Mouse (Mus musculus) embryo, embryonic 10.5 days (tissue): ENCODE measurements around the gene Ppp3ca.

ENCODE experiments used
- DNase-seq: peaks from one replicate; pipeline ENCODE4 v3.0.0-alpha.2; 2015; ENCODE audit warnings: low spot score

The Ppp3ca gene

GRCm38 (mm10) chr3:136862051-136862837 is 192.3 kb downstream of the Ppp3ca start:
- DNase-seq: no peak

- no peak for DNase-seq
Measured at GRCm38 (mm10) chr3:136863127-136863526, 193.2 kb downstream of the Ppp3ca start.

- DNase-seq: no peak
Measured at GRCm38 (mm10) chr3:136864306-136864705, 194.4 kb downstream of the Ppp3ca start.

GRCm38 (mm10) chr3:136865176-136865859 is 195.4 kb downstream of the Ppp3ca start:
- DNase-seq: no peak

- no peak for DNase-seq
Measured at GRCm38 (mm10) chr3:136866095-136866494, 196.2 kb downstream of the Ppp3ca start.

GRCm38 (mm10) chr3:136866571-136866970 is 196.6 kb downstream of the Ppp3ca start:
- no peak for DNase-seq

- DNase-seq: no peak
Measured at GRCm38 (mm10) chr3:136867366-136867765, 197.4 kb downstream of the Ppp3ca start.

GRCm38 (mm10) chr3:136871772-136872532 is 202.0 kb downstream of the Ppp3ca start:
- DNase-seq: peak; percentile 7

- no peak for DNase-seq
Measured at GRCm38 (mm10) chr3:136872533-136873095, 202.7 kb downstream of the Ppp3ca start.

GRCm38 (mm10) chr3:136873809-136874449 is 204.0 kb downstream of the Ppp3ca start:
- DNase-seq: no peak

- DNase-seq: no peak
Measured at GRCm38 (mm10) chr3:136874566-136874965, 204.6 kb downstream of the Ppp3ca start.

GRCm38 (mm10) chr3:136887741-136888140 is 217.8 kb downstream of the Ppp3ca start:
- no peak for DNase-seq

GRCm38 (mm10) chr3:136892140-136892539 is 222.2 kb downstream of the Ppp3ca start:
- no peak for DNase-seq

GRCm38 (mm10) chr3:136893596-136894402 is 223.9 kb downstream of the Ppp3ca start:
- no peak for DNase-seq

GRCm38 (mm10) chr3:136895498-136895897 is 225.6 kb downstream of the Ppp3ca start:
- no peak for DNase-seq

GRCm38 (mm10) chr3:136896276-136896675 is 226.4 kb downstream of the Ppp3ca start:
- no peak for DNase-seq

GRCm38 (mm10) chr3:136899744-136900143 is 229.8 kb downstream of the Ppp3ca start:
- DNase-seq: no peak

GRCm38 (mm10) chr3:136900986-136901385 is 231.1 kb downstream of the Ppp3ca start:
- DNase-seq: no peak

GRCm38 (mm10) chr3:136902776-136903175 is 232.9 kb downstream of the Ppp3ca start:
- DNase-seq: no peak

- peak; percentile 20 for DNase-seq
Measured at GRCm38 (mm10) chr3:136905577-136905976, 235.7 kb downstream of the Ppp3ca start.

GRCm38 (mm10) chr3:136909534-136909933 is 239.6 kb downstream of the Ppp3ca start:
- no peak for DNase-seq
